Mouse (Mus musculus) hindbrain, embryonic 10.5 days (tissue): ENCODE results near the gene Inhbc. TPM values are rescaled to one million over a fixed set of nuclear protein-coding genes. Genes with fewer than 3 reads are reported as not detected.
"Not testable (repeated sequence)": the region's sequence is repeated elsewhere in the genome, so short reads cannot be mapped to it uniquely, and the experiment has no call there.

Source experiments
- DNase-seq: peaks from one replicate; pipeline ENCODE4 v3.0.0-alpha.2; 2017; ENCODE audit warnings: low spot score
- H3K27ac ChIP-seq: fragments of 300-500 bp; sonication (generic); 2 replicates; pipeline ENCODE4 v1.5.1; 2016; ENCODE audit warnings: mild to moderate bottlenecking, moderate library complexity
- H3K27me3 ChIP-seq: fragments of 300-500 bp; sonication (generic); 2 replicates; pipeline ENCODE4 v1.6.1; 2016; ENCODE audit warnings: mild to moderate bottlenecking; ENCODE audit not compliant: poor library complexity, insufficient read depth, severe bottlenecking
- H3K36me3 ChIP-seq: fragments of 300-500 bp; sonication (generic); 2 replicates; pipeline ENCODE4 v1.6.1; 2016; ENCODE audit warnings: mild to moderate bottlenecking, moderate library complexity
- H3K4me1 ChIP-seq: fragments of 300-500 bp; sonication (generic); replicated peaks from 2 replicates; pipeline ENCODE4 v1.6.1; 2016; ENCODE audit warnings: mild to moderate bottlenecking
- H3K4me3 ChIP-seq: fragments of 300-500 bp; sonication (generic); 2 replicates; pipeline ENCODE4 v1.5.1; 2016; ENCODE audit warnings: mild to moderate bottlenecking, moderate library complexity
- H3K9me3 ChIP-seq: fragments of 300-500 bp; sonication (generic); 2 replicates; pipeline ENCODE4 v1.6.1; 2016; ENCODE audit warnings: mild to moderate bottlenecking, moderate library complexity
- WGBS: fragments of 180-500 bp; shearing (Covaris S2); methylation state at CpG from one replicate; pipeline ENCODE4 v1.1.7; 2016; 5-methylcytosine and 5-hydroxymethylcytosine counted together
- polyA plus RNA-seq: library from polyadenylated mRNA; unstranded; fragments of >200 nt; fragmentation: Nextera tagmentation; extraction: Ambion mirVana; gene quantifications from 2 replicates; pipeline ENCODE4 v1.2.1, GENCODE M21; 2016

Inhbc gene
- polyA plus RNA-seq, 1 experiment from 2014 or later: 0.13 TPM

GRCm38 (mm10) chr10:127319969-127320368 lies 50.3 kb downstream of the Inhbc start:
- 80% methylated on average over 7 of the region's 7 CpGs for WGBS
- no peak overlapping the region for H3K4me3 ChIP-seq

GRCm38 (mm10) chr10:127318009-127318408 lies 52.2 kb downstream of the Inhbc start:
- no peak for DNase-seq
- Histone ChIP-seq H3K36me3 (no peaks in the 10 kb centered on the region), H3K27ac (no peak overlapping the region), H3K27me3 (peaks cover 16% of the 10 kb centered on the region), H3K4me3 (no peak overlapping the region), H3K9me3 (no peaks in the 10 kb centered on the region), H3K4me1 (no peaks in the 10 kb centered on the region)
- 49% methylated on average over 4 of the region's 4 CpGs for WGBS

More at GRCm38 (mm10) chr10:127319969-127320368, 50.3 kb downstream of the Inhbc start:
- peaks cover 36% of the 10 kb centered on the region for H3K27me3 ChIP-seq
- H3K4me1 ChIP-seq: 0 out of 2 replicates have a peak, but pooled peaks cover 2% of the 10 kb centered on the region
- DNase-seq: no peak
- no peak overlapping the region for H3K27ac ChIP-seq
- H3K36me3 ChIP-seq: no peaks in the 10 kb centered on the region
- no peaks in the 10 kb centered on the region for H3K9me3 ChIP-seq

- Histone ChIP-seq H3K27me3 (peaks cover 9% of the 10 kb centered on the region), H3K4me1 (no peaks in the 10 kb centered on the region), H3K4me3 (no peak overlapping the region), H3K36me3 (no peaks in the 10 kb centered on the region), H3K27ac (no peak overlapping the region), H3K9me3 (no peaks in the 10 kb centered on the region)
- DNase-seq: no peak
- 84% methylated on average over 2 of the region's 2 CpGs for WGBS
Measured at GRCm38 (mm10) chr10:127317277-127317676, 53.0 kb downstream of the Inhbc start.

- not testable (repeated sequence) for H3K36me3 ChIP-seq, H3K27me3 ChIP-seq, DNase-seq, H3K4me3 ChIP-seq, H3K9me3 ChIP-seq, H3K27ac ChIP-seq
- WGBS: 66% methylated on average over 1 of the region's 1 CpGs
- peaks cover 12% of the 10 kb centered on the region for H3K4me1 ChIP-seq
Measured at GRCm38 (mm10) chr10:127314950-127315349, 55.3 kb downstream of the Inhbc start.

GRCm38 (mm10) chr10:127313516-127313915 lies 56.7 kb downstream of the Inhbc start:
- WGBS: 91% methylated on average over 5 of the region's 5 CpGs
- DNase-seq, H3K9me3 ChIP-seq, H3K27ac ChIP-seq, H3K27me3 ChIP-seq, H3K4me3 ChIP-seq: not testable (repeated sequence)
- H3K4me1 ChIP-seq: peaks cover 13% of the 10 kb centered on the region
- peaks cover 16% of the 10 kb centered on the region for H3K36me3 ChIP-seq

- no peaks in the 10 kb centered on the region for H3K27me3 ChIP-seq
- peaks cover 13% of the 10 kb centered on the region for H3K4me1 ChIP-seq
- H3K27ac ChIP-seq: no peak overlapping the region
- no peaks in the 10 kb centered on the region for H3K9me3 ChIP-seq
- no peak for DNase-seq
- H3K4me3 ChIP-seq: 0 out of 2 replicates have a peak overlapping the region, but pooled peaks have one; percentile 88
- H3K36me3 ChIP-seq: peaks cover 23% of the 10 kb centered on the region
- 77% methylated on average over 4 of the region's 4 CpGs for WGBS
Measured at GRCm38 (mm10) chr10:127312858-127313257, 57.4 kb downstream of the Inhbc start.

- Histone ChIP-seq H3K27ac (peak overlapping the region; percentile 95), H3K27me3 (no peaks in the 10 kb centered on the region), H3K36me3 (peaks cover 28% of the 10 kb centered on the region), H3K9me3 (no peaks in the 10 kb centered on the region), H3K4me1 (peaks cover 13% of the 10 kb centered on the region), H3K4me3 (peak overlapping the region; percentile 88)
- WGBS: 3% methylated on average over 4 of the region's 4 CpGs
- peak; percentile 89 for DNase-seq
Measured at GRCm38 (mm10) chr10:127312356-127312676, 57.9 kb downstream of the Inhbc start.

- Histone ChIP-seq H3K36me3 (peaks cover 34% of the 10 kb centered on the region), H3K27me3 (no peaks in the 10 kb centered on the region), H3K9me3 (no peaks in the 10 kb centered on the region), H3K27ac (peak within 1 kb of the TSS; percentile 95), H3K4me3 (peak within 1 kb of the TSS; percentile 88), H3K4me1 (peaks cover 13% of the 10 kb centered on the region)
- under 1% methylated on average over 65 of the region's 65 CpGs for WGBS
- peak; percentile 94 for DNase-seq
Measured at GRCm38 (mm10) chr10:127311476-127312355, 58.5 kb downstream of the Inhbc start, which contains the start of gene Mars. Mars (minus strand) TSS chr10:127311786.

- DNase-seq: no peak
- H3K4me3 ChIP-seq: peak overlapping the region; percentile 88
- WGBS: 38% methylated on average over 23 of the region's 23 CpGs
Measured at GRCm38 (mm10) chr10:127310523-127311475, 59.4 kb downstream of the Inhbc start.

GRCm38 (mm10) chr10:127309167-127309566 lies 61.1 kb downstream of the Inhbc start:
- H3K4me3 ChIP-seq, DNase-seq, H3K27ac ChIP-seq, H3K9me3 ChIP-seq, H3K27me3 ChIP-seq: not testable (repeated sequence)
- 92% methylated on average over 3 of the region's 3 CpGs for WGBS
- Histone ChIP-seq H3K36me3 (peaks cover 59% of the 10 kb centered on the region), H3K4me1 (peaks cover 13% of the 10 kb centered on the region)

More at GRCm38 (mm10) chr10:127310523-127311475, 59.4 kb downstream of the Inhbc start:
- H3K4me1 ChIP-seq: peaks cover 13% of the 10 kb centered on the region
- no peaks in the 10 kb centered on the region for H3K9me3 ChIP-seq
- H3K27ac ChIP-seq: peak overlapping the region; percentile 95
- H3K36me3 ChIP-seq: peaks cover 43% of the 10 kb centered on the region
- no peaks in the 10 kb centered on the region for H3K27me3 ChIP-seq
